Mouse (Mus musculus): ENCODE measurements at regions not wholly inside any gene's neighbourhood (a gene's known extent, or its start where the extent isn't known, plus 50 kb on each side); places are given as distances from the start of the nearest gene placed in this dataset.

DNA sequence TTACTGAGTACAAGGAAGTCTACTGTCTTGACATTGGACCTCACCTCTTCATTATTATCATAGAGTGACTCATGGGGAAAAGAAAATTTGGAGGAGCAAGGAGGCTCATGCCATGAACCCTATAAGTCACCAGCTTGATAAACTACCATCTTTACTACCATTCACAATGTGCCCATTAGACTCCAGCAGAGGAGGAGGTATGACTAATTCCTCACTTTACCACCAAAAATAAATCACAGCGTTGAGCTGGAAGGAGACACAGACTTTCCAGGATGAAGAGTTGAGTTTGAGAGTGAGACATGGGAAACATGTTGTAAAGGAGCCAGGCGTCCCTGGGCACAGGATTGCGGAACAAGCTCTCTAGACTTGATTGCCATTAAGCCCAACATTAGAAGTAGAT, 195.0 kb upstream of the Mctp2 start:
- DNase-seq (ENCODE audit: low spot score in 2 of 2): no peak

DNA sequence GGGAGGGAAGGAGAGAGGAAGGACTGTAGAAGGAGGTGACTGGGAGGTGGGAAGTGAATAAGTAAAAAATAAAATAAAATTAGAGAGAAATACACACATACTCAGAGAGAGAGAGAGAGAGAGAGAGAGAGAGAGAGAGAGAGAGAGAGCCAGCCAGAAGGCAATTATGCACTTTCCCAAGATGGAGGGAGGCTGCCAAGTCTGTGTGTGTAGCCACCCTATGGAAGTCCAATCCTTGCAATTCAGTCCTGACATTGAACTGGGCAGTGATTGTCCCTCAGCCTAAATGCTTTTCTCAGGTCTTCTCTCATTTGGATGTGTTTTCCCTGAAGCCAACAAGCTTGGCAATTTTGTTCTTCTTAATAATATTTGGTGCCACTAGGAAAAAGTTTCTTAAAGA, 197.3 kb upstream of the Mctp2 start:
- no peak for DNase-seq (ENCODE audit: low spot score in 2 of 2)

DNA sequence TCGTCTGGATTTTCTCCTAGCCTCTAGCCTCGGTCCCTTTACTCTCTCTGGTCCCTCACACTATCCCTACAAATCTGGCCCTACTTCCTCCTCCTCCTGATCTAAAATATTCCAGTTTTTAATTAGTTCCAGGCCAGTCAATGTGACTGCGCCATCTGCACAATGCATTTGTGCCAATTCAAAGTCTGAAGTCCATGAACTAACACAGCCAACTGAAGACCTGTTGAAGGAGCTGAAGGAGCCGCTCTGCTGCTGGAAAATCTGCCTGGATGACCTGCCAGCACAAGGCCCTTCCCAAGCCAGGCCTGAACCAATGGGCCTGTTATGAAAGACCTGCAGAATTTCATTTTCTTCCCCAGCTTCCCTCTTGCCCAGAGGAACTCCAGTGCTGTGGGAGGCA, 197.9 kb upstream of the Mctp2 start:
- DNase-seq (ENCODE audit: low spot score in 2 of 2): no peak

DNA sequence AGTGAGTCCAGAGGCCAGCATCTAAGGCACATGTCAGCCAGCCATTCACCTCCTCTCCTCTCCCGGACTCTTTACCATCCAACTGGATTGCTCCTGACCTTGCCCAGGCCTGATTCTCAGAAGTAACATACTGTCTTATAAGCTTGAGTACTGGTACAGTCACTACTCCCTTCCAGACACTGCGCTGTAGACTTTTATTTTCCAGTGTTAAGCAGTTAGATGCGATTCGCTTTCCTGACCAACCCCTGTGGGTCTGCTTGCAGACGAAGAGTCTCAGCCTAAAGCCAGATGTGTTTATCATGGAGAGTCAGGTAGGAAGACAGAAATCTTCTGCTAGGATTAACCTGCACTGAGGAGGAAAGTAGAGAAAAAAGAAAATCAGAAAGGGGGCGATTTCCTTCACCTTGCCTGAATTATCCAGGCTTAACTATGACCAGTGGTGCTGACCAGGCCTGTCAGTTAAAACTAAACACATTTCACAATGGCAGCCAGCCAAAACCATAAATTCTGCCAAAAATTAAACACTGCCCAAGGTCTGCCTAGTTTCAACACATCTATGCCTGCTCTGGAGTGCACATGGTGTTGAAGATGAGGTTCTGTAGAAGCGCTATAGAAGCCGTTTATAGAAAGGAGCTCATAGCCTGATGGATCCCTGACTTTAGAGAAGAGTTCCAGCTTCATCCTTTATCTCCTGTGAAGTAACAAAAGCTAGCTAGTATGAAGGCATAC, 199.5 kb upstream of the Mctp2 start:
- DNase-seq (ENCODE audit: low spot score in 2 of 2): no peak

DNA sequence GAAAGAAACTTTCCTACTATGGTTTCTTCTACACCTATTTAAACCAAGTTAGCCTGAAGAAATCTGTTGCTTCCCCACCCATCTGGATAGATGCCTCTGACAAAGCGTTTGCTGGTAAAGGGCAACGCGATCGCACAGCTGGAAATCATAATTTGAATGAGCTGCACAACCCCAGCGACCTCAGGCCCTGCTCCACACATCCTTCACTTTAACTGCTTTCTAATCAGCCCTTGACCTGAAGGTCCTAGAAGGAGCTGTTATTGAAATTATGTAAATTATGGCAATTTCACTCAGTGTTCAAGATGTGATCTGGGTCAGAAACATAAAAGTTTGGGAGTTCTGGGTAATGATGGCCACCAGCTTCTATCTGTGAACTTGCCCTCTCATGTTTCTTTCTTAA, 201.5 kb upstream of the Mctp2 start:
- DNase-seq (ENCODE audit: low spot score in 2 of 2): no peak

DNA sequence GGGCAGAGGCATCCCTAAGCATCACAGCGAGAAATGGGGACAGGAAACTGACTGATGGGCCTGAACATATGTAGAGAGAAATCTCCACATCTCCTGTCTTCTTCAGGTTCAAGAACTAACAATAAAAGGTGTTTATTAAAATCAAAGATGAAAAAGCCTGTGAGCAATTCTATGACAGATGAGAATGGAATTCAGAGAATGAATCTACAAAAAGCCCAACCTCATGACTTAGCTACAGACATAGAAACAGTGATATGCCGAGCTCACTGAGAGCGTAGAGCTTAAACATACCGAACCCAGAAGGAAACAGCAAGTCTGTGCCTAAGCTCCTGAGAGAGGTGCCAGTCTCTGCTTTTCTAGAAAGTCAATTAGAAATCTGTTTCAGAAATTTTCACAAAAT, 203.7 kb upstream of the Mctp2 start:
- no peak for DNase-seq (ENCODE audit: low spot score in 2 of 2)

DNA sequence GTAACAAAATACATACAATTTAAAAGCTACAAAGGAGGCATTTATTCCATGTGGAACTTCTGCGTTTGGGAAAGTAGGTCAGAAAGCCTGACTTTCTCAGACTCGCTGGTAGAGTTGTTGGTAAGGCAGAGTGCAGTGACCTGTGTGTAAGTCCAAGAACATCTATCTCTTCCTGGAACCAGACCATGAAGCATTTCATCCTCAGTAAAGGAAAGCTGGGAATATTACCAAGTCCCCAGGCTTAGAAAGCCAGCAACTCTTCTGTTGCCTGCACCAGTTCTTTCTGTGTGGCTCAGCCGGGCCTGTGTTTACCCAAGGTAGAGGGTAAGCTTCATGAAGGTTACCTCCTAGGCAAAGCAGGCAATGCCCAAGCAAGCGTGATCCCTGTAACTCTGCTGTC, 207.0 kb upstream of the Mctp2 start:
- no peak for DNase-seq (ENCODE audit: low spot score in 2 of 2)

DNA sequence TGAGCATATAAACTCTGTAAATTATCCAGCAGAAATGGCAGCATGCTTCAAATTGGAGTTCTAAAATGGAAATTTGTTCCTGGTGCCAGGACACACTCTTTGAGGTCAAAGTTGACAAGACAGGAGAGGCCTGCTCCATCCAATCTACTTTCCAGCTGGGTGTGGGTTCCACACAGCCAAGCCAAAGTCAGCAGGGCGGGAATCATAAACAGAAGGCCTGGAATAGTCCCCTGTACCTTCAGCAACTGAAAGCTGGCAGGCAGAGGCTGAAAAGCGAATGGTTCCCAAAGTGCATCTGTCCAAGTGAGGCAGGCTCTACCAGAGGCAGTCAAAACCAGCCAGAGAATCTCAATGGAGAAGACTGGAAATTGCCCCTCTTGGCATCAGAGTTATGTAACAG, 208.4 kb upstream of the Mctp2 start:
- no peak for DNase-seq (ENCODE audit: low spot score in 2 of 2)

DNA sequence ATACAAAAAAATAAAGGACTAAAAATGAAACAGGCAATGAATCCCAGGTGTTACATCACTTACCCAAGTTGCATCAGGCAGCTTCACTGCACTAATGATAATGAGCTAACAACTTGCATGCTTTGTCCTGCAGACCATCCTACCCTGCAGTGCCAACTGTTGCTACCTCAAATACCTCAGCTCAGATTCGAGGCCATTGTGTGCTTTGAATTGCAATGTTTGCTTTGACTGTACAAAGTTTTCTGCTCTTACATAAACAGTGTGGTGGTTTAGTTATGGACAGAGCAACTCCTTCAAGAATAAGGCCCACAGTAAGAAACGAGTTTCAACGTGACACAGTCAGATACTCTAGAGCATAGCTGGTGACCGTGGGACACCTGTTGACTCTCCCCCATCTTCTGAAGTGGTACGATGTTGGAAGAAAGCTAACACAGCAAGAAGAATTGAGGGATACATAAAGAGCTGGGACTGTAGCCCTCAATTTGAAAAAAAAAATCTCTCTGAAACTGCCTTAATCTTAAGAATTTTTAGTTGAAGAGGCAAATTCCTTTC, 212.1 kb upstream of the Mctp2 start:
- no peak for DNase-seq (ENCODE audit: low spot score in 2 of 2)

DNA sequence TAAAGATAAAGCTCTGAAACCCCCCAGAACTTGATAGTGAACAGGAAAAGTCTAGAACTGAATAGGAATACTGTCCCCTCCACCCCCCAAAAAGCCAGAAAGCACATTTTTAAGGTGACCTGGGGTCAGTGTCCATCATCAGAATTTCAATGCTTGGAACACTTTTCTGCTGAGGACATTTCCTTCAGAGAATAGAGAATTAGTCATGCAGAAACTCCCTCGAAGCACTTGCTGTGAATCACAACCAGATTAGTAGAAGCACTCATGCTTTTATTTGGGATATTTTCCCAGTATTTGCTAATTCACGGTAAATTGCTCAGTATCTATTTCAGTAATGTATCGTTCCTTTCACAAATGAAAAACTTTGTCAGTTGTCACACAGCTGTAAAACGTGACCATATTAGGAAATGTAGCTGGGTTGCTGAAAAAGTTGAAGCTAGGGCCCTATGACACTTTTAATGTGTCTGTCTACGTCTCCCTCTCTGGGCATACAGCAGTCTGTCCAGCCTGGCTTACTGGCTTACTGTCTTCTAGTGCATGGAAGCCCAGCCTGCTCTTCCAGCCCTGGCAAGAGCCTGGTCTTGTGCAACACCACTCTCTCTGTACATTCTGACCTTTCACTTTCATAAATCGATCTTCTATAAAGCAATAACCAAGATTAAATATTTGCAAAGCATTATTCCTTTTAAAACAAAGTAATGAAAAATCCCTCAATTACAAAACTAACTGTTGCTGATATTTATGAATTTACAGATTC, 213.1 kb upstream of the Mctp2 start:
- no peak for DNase-seq (ENCODE audit: low spot score in 2 of 2)

DNA sequence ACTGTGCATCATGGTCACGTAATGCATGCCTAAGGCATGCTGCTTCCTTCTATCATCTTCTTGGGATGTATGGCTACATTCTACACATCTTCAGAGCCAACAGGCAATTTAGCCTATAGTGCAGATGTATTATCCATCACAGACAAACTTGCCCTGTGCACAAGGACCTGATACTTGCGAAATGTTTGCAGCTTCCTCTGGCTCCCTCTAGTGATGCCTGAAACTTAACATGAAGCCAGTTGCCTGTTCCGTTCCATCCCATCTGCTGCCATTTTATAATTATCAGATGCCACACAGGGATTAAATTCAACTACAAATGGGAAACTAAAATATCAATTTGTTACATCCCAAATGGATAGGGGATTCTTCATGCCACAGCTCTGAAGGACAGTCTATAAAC, 222.5 kb upstream of the Mctp2 start:
- no peak for DNase-seq (ENCODE audit: low spot score in 2 of 2)

DNA sequence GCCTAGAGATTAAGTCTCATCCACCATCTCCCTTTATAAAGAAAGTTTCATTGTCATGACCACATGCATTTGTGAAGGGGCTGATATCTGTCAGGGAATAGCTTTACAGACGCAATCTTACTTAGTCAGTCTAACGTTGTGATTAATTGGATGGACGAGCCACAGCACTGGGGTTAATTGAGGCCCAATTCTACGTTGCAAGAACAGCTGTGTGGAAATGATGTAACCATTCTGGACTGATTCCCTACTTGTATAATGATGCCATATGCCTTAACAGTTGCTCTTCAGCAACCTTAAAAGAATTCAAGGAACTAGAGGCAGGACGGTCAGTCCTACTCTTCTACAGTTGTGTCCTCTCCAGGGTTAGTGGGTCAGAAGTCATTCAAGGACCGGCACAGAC, 231.9 kb upstream of the Mctp2 start:
- DNase-seq (ENCODE audit: low spot score in 2 of 2): no peak

DNA sequence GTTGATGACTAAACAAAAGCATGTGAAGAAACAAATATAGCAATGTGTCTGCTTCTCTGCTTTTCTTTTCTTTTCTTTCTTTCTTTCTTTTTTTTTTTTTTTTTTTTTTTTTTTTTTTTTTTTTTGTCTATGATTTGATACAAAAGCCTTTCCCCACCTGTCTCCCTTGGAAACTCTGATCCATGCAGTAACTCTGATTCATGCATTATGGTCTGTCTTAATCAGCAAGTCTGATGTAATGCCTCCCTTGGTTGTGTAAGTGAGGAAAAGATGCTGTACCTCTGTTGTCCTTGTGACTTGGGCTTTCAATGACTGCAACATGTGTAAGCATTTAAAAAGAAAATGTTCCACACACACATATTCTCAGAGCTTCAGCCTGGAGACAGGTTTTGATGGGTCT, 233.5 kb upstream of the Mctp2 start:
- DNase-seq (ENCODE audit: low spot score in 2 of 2): no peak

DNA sequence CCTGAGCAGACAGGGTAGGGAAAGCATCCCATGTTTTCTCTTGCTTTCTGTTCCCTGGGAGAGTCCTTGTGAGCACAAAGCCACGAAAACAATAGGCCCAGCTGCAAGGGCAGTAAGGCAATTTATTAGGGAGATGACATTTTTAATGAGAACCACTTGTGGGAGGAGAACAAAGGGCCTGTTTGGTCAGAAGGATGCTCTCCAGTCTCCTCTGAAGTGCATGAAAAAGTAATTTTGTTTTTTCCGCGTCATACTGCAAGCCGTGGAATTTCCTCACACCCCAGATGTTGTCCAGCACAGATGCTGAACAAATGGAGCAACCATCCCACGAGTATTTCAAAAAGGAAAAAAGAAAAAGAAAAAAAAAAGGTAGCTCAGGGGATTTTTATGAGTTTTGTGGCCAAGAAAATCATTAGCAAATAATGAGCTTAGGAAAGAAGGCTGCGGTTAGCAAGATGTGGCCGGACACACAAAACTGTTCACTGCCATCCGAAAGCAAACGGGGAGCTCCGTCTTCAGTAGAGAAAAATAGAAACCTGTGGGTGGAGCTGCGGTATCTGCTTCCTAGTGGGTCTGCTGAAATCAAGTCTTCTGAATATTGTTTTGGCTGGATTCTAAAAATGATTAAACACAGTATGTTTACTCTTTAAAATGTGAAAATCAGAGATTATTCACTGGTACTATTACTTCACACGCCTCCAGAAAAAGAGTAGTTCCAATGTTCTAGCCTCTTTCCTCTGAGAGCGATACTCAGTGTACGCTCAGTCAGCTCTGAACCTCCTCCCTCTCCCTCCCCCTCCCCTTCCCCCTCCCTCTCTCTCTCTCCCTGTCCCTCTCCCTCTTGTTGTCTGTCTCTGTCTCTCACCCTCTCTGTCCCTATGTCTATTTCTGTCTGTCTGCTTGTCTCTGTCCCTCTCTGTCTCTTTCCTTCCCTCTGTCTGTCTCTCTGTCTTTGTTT, 235.4 kb upstream of the Mctp2 start:
- peak in 1 of 2 experiments; percentile 23 for DNase-seq (ENCODE audit: low spot score in 2 of 2)

DNA sequence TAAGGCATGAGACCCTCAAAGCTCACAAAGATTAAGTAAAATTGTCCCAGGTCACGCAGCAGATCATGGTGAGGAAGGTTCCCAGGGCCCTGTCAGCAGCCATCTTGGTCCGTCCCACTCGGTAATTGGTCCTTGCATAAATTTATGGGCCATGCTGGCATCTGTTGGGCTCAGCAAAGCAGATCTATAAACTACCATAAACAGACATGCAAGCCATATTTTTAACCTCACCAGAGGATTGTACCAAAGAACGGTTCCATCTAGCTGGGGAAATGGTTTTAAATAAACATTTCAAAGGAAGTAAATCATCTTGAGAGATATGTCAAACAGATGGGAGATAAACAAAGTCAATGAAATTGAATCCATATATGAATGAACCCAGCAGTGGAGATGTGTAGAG, 237.1 kb upstream of the Mctp2 start:
- no peak for DNase-seq (ENCODE audit: low spot score in 2 of 2)

DNA sequence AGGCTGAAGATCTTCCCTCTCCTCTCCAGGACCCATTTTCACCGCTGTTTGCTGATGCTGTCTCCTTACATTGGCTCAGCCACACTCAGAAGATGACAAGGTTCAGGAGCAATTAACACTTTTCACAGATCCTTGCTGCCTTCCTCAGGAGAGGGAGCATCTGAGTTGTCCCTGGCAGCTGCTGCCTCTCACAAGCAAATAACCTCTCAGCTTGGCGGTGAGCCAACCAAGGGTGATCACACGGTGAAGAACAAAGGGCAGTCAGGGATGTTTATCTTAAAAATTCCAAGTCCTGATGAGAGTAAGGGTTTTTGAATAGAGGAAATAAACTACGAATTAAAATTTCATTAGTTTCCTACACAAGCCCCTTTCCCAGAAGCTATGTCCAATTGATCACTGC, 237.5 kb upstream of the Mctp2 start:
- peak in 1 of 2 experiments; percentile 20 for DNase-seq (ENCODE audit: low spot score in 2 of 2)

DNA sequence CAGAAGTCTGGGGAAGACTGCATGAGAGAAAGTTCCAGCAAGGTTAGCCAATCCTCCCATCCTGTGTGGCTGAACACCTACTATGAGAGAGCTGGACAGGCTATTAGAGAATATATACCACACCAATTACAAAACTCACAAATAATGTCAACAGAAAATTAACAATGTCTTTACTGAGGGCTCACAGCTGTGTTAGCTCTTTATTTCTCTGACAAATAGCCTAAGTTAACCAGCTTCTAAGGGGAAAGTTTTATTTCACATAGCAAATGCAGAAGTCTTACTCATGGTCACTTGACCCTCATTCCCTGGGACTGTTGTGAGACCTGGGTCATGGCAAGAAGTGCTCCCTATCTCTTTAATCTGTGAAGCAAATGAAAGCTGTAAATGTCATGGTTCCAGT, 261.0 kb upstream of the Mctp2 start:
- DNase-seq (ENCODE audit: low spot score in 2 of 2): no peak

DNA sequence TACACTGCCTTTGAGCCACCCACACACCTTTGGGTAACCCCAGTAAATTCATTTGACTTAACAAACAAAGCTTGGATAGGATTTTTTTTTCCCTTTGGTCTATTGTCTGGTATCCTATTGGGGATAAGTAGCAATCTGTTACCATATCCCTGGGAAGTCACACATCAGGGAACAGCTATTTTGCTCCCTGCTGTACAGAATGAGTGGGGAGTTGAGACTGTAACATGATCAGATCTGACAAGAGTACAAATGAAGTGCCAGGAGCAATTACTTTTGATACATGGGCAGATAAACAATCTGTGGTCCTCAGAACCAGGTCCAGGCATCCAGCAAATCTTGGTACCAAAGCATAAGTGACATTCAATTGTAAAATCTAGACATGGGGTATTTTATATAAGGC, 262.8 kb upstream of the Mctp2 start:
- no peak for DNase-seq (ENCODE audit: low spot score in 2 of 2)

DNA sequence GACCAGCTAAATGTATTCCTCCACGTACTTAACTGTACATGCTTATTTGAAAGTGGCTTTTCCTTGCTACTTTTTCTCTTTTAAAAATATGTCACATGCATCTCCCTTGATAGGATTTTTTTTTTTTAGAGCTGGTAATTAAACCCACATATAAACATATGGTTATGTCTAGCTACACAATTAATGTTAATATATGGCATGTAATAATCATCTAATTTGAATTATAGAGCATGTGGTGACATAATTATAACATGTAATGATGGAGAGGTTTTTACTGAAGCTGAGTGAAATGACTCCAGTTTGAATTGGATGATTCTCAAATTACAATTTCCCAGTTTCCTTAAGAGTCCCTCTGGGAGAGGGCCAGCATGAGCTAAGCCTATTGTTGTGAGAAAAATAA, 267.9 kb upstream of the Mctp2 start:
- DNase-seq (ENCODE audit: low spot score in 2 of 2): no peak

DNA sequence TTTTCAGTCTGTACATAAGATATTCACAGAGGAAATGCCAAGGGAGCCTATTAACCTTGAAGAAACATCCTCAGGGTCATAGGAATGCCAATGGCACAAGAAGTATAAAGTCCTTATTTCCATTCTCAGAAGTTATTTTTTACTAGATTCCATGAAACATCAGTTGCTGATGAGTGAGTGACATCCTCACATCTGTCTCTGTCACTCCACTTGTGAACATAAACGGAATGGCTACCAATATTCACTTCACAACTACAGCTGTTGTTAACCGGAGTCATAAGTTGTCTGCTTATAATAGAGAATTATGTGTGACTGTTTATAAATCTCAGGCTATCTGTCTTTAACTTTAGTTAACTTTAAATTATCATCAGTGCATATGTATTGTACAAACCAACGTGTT, 278.0 kb upstream of the Mctp2 start:
- no peak for DNase-seq (ENCODE audit: low spot score in 2 of 2)

DNA sequence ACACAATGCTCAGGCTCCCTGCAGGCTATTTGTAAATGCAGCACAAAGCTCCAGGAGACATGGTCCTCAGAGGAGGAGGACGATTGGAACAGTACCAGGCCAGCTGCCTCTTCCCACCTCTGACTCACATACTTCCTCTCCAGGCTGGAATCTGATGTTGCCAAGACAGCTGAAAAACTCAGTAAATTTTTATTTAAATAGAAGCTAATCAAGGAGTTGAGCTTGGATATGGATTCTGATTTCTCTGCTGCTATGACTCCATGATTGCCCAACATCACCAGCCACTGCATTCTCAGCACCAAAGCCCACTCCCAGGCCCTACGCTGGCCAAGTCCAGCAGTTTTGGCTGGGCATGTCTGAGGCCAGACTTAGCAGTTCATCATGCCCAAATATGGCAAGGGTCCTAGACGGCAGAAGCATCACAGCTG, 282.8 kb upstream of the Mctp2 start:
- peak in 1 of 2 experiments; percentile 43 for DNase-seq (ENCODE audit: low spot score in 2 of 2)

All from gastrocnemius, postnatal 4 days (tissue).